Mouse (Mus musculus) right cerebral cortex, adult 2 months (tissue): ENCODE measurements around the gene Krt18.
"Not testable (repeated sequence)": the region's sequence is repeated elsewhere in the genome, so short reads cannot be mapped to it uniquely, and the experiment has no call there.

Experiments used
- DNase-seq, 2 experiments: peaks; one replicate each; pipeline ENCODE4 v3.0.0; 2021 to 2022; ENCODE audit warnings: low spot score in 2 of 2

Gene Krt18

GRCm38 (mm10) chr15:102065661-102066325 is 37.8 kb downstream of the Krt18 start:
- DNase-seq = peak; percentile 91 to 96

DNA sequence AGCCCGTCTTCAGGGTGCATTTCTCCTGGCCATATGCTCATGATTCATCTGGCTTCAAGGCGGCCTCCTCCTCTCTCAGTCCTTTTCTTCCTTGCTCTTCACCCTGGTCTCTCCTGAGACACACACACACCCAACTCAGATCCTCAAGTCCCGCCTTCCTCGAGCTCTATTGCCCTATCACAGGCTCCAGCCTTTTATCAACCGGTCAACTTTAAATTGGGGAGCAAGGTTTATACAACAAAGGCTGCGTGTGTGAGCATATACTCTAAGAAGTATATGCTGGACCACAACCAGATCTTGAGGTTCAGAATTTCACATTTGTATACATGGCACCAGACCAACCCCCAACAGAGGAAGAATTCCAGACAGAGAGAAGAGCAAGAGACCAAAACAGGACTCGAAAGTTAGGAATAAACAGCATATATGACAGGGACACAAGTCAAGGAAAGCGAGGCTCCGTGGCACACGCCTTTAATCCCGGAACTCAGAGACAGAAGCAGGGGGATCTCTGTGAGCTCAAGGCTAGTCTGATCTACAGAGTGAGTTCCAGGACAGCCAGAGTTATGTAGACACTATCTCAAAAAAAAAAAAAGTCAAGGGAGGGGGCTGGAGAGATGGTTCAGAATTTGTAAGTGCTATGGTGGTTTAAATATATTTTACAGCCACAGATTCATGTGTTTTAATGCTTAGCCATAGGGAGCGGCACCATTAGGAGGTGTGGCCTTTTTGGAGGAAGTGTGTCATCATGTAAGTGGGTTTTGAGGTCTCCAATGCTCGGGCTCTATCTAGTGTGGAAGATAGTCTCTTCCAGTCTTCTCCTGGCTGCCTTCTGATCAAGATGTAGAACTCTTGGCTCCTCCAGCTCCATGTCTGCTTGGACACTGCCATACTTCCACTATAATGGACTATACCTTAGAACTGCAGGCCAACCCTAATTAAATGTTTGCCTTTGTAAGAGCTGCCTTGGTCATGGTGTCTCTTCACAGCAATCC is 42.8 kb downstream of the Krt18 start:
- no peak for DNase-seq

DNA sequence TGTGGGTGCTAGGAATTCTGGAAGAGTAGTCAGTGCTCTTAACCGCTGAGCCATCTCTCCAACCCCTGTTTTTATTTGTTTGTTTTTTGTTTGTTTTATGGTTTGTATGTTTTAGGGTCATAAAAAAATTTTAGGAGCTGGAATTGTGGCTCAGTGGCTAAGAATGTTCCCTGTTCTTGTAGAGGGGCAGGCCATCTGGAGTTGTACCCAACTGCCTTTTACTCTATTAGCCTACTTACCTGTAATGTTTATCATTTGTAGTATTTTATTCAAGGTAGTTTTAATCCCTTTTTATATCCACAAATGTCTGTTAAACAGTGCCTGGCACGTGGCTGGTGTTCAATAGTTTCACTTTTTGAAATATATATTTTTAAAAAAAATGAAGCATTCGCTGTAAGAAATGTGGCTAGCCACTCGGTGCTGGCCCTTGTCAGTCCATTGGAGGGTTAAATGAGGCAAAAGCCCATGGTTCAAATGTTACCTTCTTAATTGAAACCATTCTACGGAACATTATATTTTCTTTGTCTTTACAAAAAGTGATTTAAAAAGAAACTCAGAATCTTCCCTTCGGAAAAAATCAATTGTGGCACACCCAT is 45.1 kb downstream of the Krt18 start:
- DNase-seq = no peak

DNA sequence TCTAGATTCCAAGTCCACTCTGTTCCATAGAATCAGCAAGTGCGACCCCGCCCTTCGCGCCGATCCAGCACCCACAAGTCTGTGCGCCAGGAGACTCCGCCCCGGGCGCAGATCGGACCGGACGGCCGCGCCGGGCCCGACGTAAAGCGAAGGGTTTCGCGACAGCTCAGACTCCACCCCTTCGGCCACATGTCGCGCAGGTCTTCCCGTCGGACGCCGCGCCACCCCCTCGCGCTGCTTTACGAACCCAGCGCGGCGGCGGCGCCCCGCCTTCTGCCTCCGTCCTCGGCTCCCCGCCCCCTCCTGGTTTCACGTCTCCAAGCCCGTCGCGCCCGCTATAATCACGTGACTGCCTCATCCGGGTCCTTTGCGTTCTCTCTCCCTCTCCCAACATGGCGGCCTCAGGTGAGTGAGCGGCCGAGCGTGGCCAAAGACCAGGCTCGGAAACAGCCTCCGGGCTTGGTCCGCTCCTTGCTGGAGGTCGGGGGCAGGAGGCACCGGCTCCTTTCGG is 45.6 kb downstream of the Krt18 start, which contains the start of gene Eif4b:
Eif4b (plus strand) TSS at position 215 of the 511 bp plus-strand sequence.
- peak; percentile 99 for DNase-seq

- peak; percentile 57 to 59 for DNase-seq
These were observed 46.2 kb downstream of the Krt18 start for GRCm38 (mm10) chr15:102074070-102074731.

- no peak for DNase-seq
These were observed 47.1 kb downstream of the Krt18 start for GRCm38 (mm10) chr15:102074876-102075585.

GRCm38 (mm10) chr15:102077111-102077677 is 49.2 kb downstream of the Krt18 start:
- DNase-seq = no peak

DNA sequence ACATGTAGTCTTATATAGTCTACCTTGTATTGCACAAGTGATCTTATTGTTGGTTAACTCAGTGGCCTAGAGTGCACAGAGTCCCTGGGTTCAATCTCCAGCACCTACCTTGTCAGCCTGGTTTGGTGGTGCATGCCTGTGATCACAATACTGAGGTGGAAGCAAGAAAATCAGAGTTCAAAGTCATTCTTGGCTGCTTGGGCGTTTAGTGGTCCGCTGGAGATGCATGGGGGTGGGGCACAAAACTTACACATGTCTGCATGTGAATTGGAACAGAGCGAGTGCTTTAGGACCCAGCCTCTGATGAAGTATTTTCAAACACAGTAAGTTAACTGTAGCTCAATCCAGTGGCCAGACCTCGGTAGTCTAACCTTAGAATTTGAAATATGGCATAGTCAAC is 51.2 kb downstream of the Krt18 start:
- no peak for DNase-seq

DNA sequence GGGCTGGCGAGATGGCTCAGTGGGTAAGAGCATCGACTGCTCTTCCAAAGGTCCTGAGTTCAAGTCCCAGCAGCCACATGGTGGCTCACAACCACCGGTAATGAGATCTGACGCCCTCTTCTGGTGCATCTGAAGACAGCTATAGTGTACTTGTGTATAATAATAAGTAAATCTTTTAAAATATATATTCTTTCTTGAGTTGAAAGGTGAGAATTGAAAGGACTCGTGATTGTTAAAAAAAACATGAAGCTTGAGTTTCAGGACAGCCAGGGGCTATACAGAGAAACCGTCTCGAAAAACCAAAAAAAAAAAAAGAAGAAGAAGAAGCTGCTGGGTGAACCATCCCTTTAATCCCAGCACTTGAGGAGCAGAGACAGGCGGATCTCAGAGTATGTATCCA is 51.9 kb downstream of the Krt18 start:
- not testable (repeated sequence) for DNase-seq

DNA sequence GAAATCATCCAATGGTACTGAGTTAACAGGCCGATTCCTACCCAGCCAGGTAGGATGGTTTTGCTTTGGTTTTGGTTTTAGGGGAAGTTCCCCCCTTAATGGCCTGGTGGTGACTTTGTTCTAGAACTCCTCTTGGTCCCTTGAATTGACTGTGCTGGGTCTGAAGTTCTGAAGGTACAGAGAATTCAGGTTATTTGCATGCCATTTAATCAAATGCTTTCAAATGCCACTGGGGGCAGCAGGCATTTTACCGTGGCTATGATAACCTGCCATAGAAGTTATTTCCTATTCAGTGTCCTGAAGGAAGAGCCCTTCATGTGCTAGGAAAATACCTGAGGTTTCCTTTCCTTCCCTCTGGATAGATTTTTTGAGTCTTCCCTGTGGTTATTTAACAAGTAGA is 52.4 kb downstream of the Krt18 start:
- no peak for DNase-seq
